Mouse (Mus musculus): ENCODE results near the gene D230025D16Rik. TPM values are rescaled to one million over a fixed set of nuclear protein-coding genes. Genes with fewer than 3 reads are reported as not detected.
A peak's percentile ranks its signal among the peaks of the same experiment; 100 is the strongest.

D230025D16Rik gene
- polyA plus RNA-seq, 1 experiment = 22.1 TPM

DNA sequence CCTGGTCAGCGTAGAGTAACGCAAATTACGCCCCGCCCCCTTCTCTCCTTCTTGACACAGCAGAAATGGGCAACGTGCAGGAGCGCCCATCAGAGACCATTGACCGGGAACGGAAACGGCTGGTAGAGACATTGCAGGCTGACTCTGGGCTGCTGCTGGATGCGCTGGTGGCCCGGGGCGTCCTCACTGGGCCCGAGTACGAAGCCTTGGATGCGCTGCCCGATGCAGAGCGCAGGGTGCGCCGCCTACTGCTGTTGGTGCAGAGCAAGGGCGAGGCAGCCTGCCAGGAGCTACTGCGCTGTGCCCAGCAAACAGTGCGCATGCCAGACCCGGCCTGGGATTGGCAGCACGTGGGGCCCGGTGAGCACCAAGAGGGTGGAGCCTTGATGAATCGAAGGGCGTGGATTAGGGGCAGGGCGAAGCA lies 54.0 kb downstream of the D230025D16Rik start:
- H3K4me3 ChIP-seq (ENCODE audit: insufficient read depth, low read depth, low read length) = peak overlapping the region; percentile 6; the same call in 1 of the 2 replicates
- DNase-seq = peak; percentile 95
- peak; percentile 43; the same call in 1 of the 2 replicates for TF ChIP-seq CTCF (conservative IDR thresholded peaks at IDR 0.05; ENCODE audit: insufficient read depth, insufficient read length, low read depth, low read length)
- TF ChIP-seq POLR2A (IDR thresholded peaks at IDR 0.05; ENCODE audit: low read depth, low read length) = no peak
- H3K27me3 ChIP-seq (replicated peaks; ENCODE audit: control insufficient read depth, insufficient read depth, low read length) = no peaks in the 10 kb centered on the region
- no peaks in the 10 kb centered on the region for H3K36me3 ChIP-seq (ENCODE audit: control insufficient read depth, insufficient read depth, low read length)
- H3K4me1 ChIP-seq (ENCODE audit: control insufficient read depth, insufficient read depth, low read length) = no peaks in the 10 kb centered on the region; the same call in 1 of the 2 replicates
- H3K27ac ChIP-seq (ENCODE audit: insufficient read depth, low read depth, low read length) = no peak overlapping the region
- WGBS = 4% methylated on average over 28 of the region's 28 CpGs

GRCm38 (mm10) chr8:105280567-105280966 lies 55.6 kb downstream of the D230025D16Rik start:
- H3K4me1 ChIP-seq (ENCODE audit: control insufficient read depth, insufficient read depth, low read length) = no peaks in the 10 kb centered on the region; the same call in 1 of the 2 replicates
- DNase-seq = no peak
- TF ChIP-seq POLR2A (IDR thresholded peaks at IDR 0.05; ENCODE audit: low read depth, low read length) = no peak
- no peak for TF ChIP-seq CTCF (conservative IDR thresholded peaks at IDR 0.05; ENCODE audit: insufficient read depth, insufficient read length, low read depth, low read length)
- no peak overlapping the region for H3K4me3 ChIP-seq (ENCODE audit: insufficient read depth, low read depth, low read length)
- no peaks in the 10 kb centered on the region for H3K36me3 ChIP-seq (ENCODE audit: control insufficient read depth, insufficient read depth, low read length)
- H3K27me3 ChIP-seq (replicated peaks; ENCODE audit: control insufficient read depth, insufficient read depth, low read length) = no peaks in the 10 kb centered on the region
- 82% methylated on average over 3 of the region's 3 CpGs for WGBS
- H3K27ac ChIP-seq (ENCODE audit: insufficient read depth, low read depth, low read length) = no peak overlapping the region

GRCm38 (mm10) chr8:105281821-105282220 lies 56.9 kb downstream of the D230025D16Rik start:
- TF ChIP-seq POLR2A (IDR thresholded peaks at IDR 0.05; ENCODE audit: low read depth, low read length) = no peak
- TF ChIP-seq CTCF (conservative IDR thresholded peaks at IDR 0.05; ENCODE audit: insufficient read depth, insufficient read length, low read depth, low read length) = no peak
- Histone ChIP-seq H3K4me3 (ENCODE audit: insufficient read depth, low read depth, low read length) (no peak overlapping the region), H3K4me1 (ENCODE audit: control insufficient read depth, insufficient read depth, low read length) (no peaks in the 10 kb centered on the region; the same call in 1 of the 2 replicates), H3K27ac (ENCODE audit: insufficient read depth, low read depth, low read length) (no peak overlapping the region), H3K36me3 (ENCODE audit: control insufficient read depth, insufficient read depth, low read length) (no peaks in the 10 kb centered on the region), H3K27me3 (replicated peaks; ENCODE audit: control insufficient read depth, insufficient read depth, low read length) (no peaks in the 10 kb centered on the region)
- DNase-seq = no peak
- WGBS = 94% methylated on average over 12 of the region's 12 CpGs

- no peak overlapping the region for H3K27ac ChIP-seq (ENCODE audit: insufficient read depth, low read depth, low read length)
- no peak for TF ChIP-seq POLR2A (IDR thresholded peaks at IDR 0.05; ENCODE audit: low read depth, low read length)
- H3K36me3 ChIP-seq (ENCODE audit: control insufficient read depth, insufficient read depth, low read length) = no peaks in the 10 kb centered on the region
- no peaks in the 10 kb centered on the region for H3K27me3 ChIP-seq (replicated peaks; ENCODE audit: control insufficient read depth, insufficient read depth, low read length)
- H3K4me3 ChIP-seq (ENCODE audit: insufficient read depth, low read depth, low read length) = no peak overlapping the region
- DNase-seq = no peak
- no peaks in the 10 kb centered on the region; the same call in 1 of the 2 replicates for H3K4me1 ChIP-seq (ENCODE audit: control insufficient read depth, insufficient read depth, low read length)
- 94% methylated on average over 4 of the region's 4 CpGs for WGBS
Measured at GRCm38 (mm10) chr8:105282239-105282638, 57.3 kb downstream of the D230025D16Rik start.

DNA sequence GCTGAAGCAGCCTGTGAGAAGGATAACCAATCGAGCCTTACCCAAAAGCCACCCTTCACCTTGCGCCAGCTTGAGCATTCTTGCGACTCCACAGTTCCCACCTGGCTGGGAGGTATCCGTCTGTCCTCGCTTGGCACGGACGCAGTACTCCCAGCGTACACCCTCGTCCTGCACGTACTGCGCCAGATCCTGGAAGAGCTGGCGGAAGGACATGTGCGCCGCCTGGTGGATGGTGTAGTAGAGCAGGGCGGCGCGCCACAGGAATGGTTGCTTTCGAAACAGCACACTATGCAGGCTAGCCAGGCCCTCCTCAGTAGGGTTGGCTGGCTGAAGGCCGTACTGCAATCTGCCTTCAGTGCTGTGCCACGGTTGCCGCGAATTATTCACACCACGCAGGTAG lies 58.1 kb downstream of the D230025D16Rik start:
- TF ChIP-seq CTCF (conservative IDR thresholded peaks at IDR 0.05; ENCODE audit: insufficient read depth, insufficient read length, low read depth, low read length) (peak; percentile 91), POLR2A (IDR thresholded peaks at IDR 0.05; ENCODE audit: low read depth, low read length) (no peak)
- DNase-seq = peak; percentile 44
- no peaks in the 10 kb centered on the region for H3K27me3 ChIP-seq (replicated peaks; ENCODE audit: control insufficient read depth, insufficient read depth, low read length)
- no peaks in the 10 kb centered on the region; the same call in 1 of the 2 replicates for H3K4me1 ChIP-seq (ENCODE audit: control insufficient read depth, insufficient read depth, low read length)
- WGBS = 51% methylated on average over 23 of the region's 23 CpGs
- H3K27ac ChIP-seq (ENCODE audit: insufficient read depth, low read depth, low read length) = no peak overlapping the region
- H3K4me3 ChIP-seq (ENCODE audit: insufficient read depth, low read depth, low read length) = no peak overlapping the region
- no peaks in the 10 kb centered on the region for H3K36me3 ChIP-seq (ENCODE audit: control insufficient read depth, insufficient read depth, low read length)

GRCm38 (mm10) chr8:105285514-105285913 lies 60.6 kb downstream of the D230025D16Rik start:
- no peak for TF ChIP-seq POLR2A (IDR thresholded peaks at IDR 0.05; ENCODE audit: low read depth, low read length)
- TF ChIP-seq CTCF (conservative IDR thresholded peaks at IDR 0.05; ENCODE audit: insufficient read depth, insufficient read length, low read depth, low read length) = no peak
- H3K36me3 ChIP-seq (ENCODE audit: control insufficient read depth, insufficient read depth, low read length) = no peaks in the 10 kb centered on the region
- H3K4me1 ChIP-seq (ENCODE audit: control insufficient read depth, insufficient read depth, low read length) = peaks cover 7% of the 10 kb centered on the region; the same call in 1 of the 2 replicates
- 70% methylated on average over 12 of the region's 12 CpGs for WGBS
- H3K27me3 ChIP-seq (replicated peaks; ENCODE audit: control insufficient read depth, insufficient read depth, low read length) = no peaks in the 10 kb centered on the region
- no peak overlapping the region for H3K4me3 ChIP-seq (ENCODE audit: insufficient read depth, low read depth, low read length)
- no peak overlapping the region for H3K27ac ChIP-seq (ENCODE audit: insufficient read depth, low read depth, low read length)
- no peak for DNase-seq

- WGBS = 90% methylated on average over 4 of the region's 4 CpGs
- H3K4me3 ChIP-seq (ENCODE audit: insufficient read depth, low read depth, low read length) = no peak overlapping the region
- DNase-seq = no peak
- H3K4me1 ChIP-seq (ENCODE audit: control insufficient read depth, insufficient read depth, low read length) = peaks cover 7% of the 10 kb centered on the region; the same call in 1 of the 2 replicates
- H3K27ac ChIP-seq (ENCODE audit: insufficient read depth, low read depth, low read length) = no peak overlapping the region
- no peaks in the 10 kb centered on the region for H3K27me3 ChIP-seq (replicated peaks; ENCODE audit: control insufficient read depth, insufficient read depth, low read length)
- TF ChIP-seq CTCF (conservative IDR thresholded peaks at IDR 0.05; ENCODE audit: insufficient read depth, insufficient read length, low read depth, low read length) (no peak), POLR2A (IDR thresholded peaks at IDR 0.05; ENCODE audit: low read depth, low read length) (no peak)
- no peaks in the 10 kb centered on the region for H3K36me3 ChIP-seq (ENCODE audit: control insufficient read depth, insufficient read depth, low read length)
Measured at GRCm38 (mm10) chr8:105286907-105287306, 62.0 kb downstream of the D230025D16Rik start.

Measured in kidney, adult 2 months (tissue).